Mouse (Mus musculus): ENCODE measurements around the gene Gm5926. TPM values are rescaled to one million over a fixed set of nuclear protein-coding genes. Genes with fewer than 3 reads are reported as not detected.
"Not testable (repeated sequence)": the region's sequence is repeated elsewhere in the genome, so short reads cannot be mapped to it uniquely, and the experiment has no call there.

The Gm5926 gene
- not detected in 2 replicates for polyA plus RNA-seq (2016; fragmentation: Nextera tagmentation; extraction: Ambion mirVana)

DNA sequence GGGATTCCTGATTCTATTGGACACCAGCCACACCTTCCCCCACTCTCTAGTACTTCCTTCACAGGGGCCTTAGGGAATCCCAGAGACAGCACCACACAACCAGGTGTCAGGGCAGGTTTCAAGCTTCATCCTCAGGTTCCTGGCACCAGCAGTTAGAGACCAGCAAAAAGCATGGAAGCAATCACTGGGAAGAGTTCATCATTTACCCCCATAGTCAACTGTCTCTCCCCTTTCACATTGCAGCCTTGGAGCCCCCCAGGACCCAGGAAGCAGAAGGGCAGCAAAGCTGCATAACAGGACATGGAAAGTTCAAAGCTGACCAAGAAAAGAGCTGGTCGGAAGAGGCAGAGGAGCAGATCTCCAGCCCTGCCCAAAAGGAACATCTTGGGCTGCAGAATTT lies at the start of gene Gm5926:
Gm5926 (plus strand) TSS at position 301 of the 400 bp plus-strand sequence.
- no CpG with 5 or more reads among the region's 1 CpGs for WGBS
- not testable (repeated sequence) for H3K4me3 ChIP-seq; H3K4me1 ChIP-seq; H3K27ac ChIP-seq; H3K27me3 ChIP-seq (replicated peaks); H3K9me3 ChIP-seq; ATAC-seq (ENCODE audit: low FRiP score, low read depth); H3K4me2 ChIP-seq (replicated peaks); H3K9ac ChIP-seq; H3K36me3 ChIP-seq

DNA sequence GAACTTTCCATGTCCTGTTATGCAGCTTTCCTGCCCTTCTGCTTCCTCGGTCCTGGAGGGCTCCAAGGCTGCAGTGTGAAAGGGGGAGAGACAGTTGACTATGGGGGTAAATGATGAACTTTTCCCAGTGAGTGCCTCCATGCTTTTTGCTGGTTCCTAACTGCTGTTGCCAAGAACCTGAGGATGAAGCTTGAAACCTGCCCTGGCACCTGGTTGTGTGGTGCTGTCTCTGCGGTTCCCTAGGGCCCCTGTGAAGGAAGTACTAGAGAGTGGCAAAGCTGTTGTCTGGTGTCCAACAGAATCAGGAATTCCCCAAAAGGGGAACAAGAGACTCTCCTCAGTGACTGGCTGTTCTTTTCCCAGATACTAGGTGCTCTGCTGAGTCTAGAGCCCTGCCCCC lies 49.5 kb upstream of the Gm5926 start:
- H3K9ac ChIP-seq; H3K27me3 ChIP-seq (replicated peaks); H3K27ac ChIP-seq; H3K4me3 ChIP-seq; ATAC-seq (ENCODE audit: low FRiP score, low read depth); H3K36me3 ChIP-seq; H3K4me1 ChIP-seq; H3K4me2 ChIP-seq (replicated peaks): not testable (repeated sequence)
- H3K9me3 ChIP-seq, result peaks cover 15% of the 10 kb centered on the region
- 89% methylated on average over 1 of the region's 2 CpGs for WGBS

DNA sequence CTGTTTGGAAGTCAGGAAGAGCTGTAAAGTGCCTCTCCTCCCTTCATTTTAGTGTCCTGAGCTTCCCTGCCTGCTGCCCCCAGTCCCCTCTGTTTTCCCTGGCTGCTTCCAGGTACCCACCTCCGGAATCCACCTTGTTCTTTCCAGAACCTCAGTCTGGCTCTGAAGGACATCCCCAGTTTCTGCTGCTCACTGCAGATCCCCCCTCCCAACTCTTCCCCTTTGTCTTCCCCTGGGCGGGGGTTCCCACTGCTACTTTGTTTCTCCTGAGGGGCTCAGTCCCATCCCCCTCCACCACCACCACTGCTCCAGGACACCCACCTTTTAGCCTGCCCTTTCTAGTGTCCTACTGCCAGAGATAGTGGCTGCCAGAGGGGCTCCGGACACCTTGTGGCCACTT lies 49.1 kb upstream of the Gm5926 start:
- H3K9ac ChIP-seq; H3K4me1 ChIP-seq; H3K4me3 ChIP-seq; H3K36me3 ChIP-seq; H3K4me2 ChIP-seq (replicated peaks); H3K27ac ChIP-seq; H3K27me3 ChIP-seq (replicated peaks); ATAC-seq (ENCODE audit: low FRiP score, low read depth): not testable (repeated sequence)
- peaks cover 15% of the 10 kb centered on the region for H3K9me3 ChIP-seq
- 75% methylated on average over 3 of the region's 3 CpGs for WGBS

Other genes with a start within 250 kb of the Gm5926 start
- not detected in 2 replicates for gene Btbd35f1, start 90.7 kb upstream of the Gm5926 start, polyA plus RNA-seq (2016; fragmentation: Nextera tagmentation; extraction: Ambion mirVana)
- not detected in 2 replicates for gene Btbd35f21, start 75.4 kb downstream of the Gm5926 start, polyA plus RNA-seq (2016; fragmentation: Nextera tagmentation; extraction: Ambion mirVana)
- not detected in 2 replicates for gene Btbd35f30, start 243.9 kb downstream of the Gm5926 start, polyA plus RNA-seq (2016; fragmentation: Nextera tagmentation; extraction: Ambion mirVana)

Data from neural tube, embryonic 12.5 days (tissue).